Mouse (Mus musculus) kidney, embryonic 15.5 days (tissue): ENCODE results near the gene Ddx56. TPM values are rescaled to one million over a fixed set of nuclear protein-coding genes. Genes with fewer than 3 reads are reported as not detected.

Source experiments
- ATAC-seq: fragments of 200-750 bp; cut with Nextera tagmentation; replicated peaks from 2 replicates; pipeline ENCODE4 v1.8.0; 2017; ENCODE audit warnings: moderate TSS enrichment; ENCODE audit not compliant: low FRiP score
- H3K27ac ChIP-seq: fragments of 300-500 bp; sonication (generic); 2 replicates; pipeline ENCODE4 v1.5.1; 2015; ENCODE audit warnings: mild to moderate bottlenecking, inconsistent platforms
- H3K27me3 ChIP-seq: fragments of 300-500 bp; sonication (generic); 2 replicates; pipeline ENCODE4 v1.6.1; 2015; ENCODE audit warnings: inconsistent platforms
- H3K36me3 ChIP-seq: fragments of 300-500 bp; sonication (generic); 2 replicates; pipeline ENCODE4 v1.6.1; 2015; ENCODE audit warnings: inconsistent platforms
- H3K4me1 ChIP-seq: fragments of 300-500 bp; sonication (generic); 2 replicates; pipeline ENCODE4 v1.6.1; 2015; ENCODE audit warnings: inconsistent platforms
- H3K4me2 ChIP-seq: fragments of 300-500 bp; sonication (generic); 2 replicates; pipeline ENCODE4 v1.6.1; 2015; ENCODE audit warnings: moderate library complexity, mild to moderate bottlenecking, inconsistent platforms
- H3K4me3 ChIP-seq: fragments of 300-500 bp; sonication (generic); replicated peaks from 2 replicates; pipeline ENCODE4 v1.5.1; 2015; ENCODE audit warnings: mild to moderate bottlenecking, inconsistent platforms
- H3K9ac ChIP-seq: fragments of 300-500 bp; sonication (generic); 2 replicates; pipeline ENCODE4 v1.6.1; 2015; ENCODE audit warnings: mild to moderate bottlenecking, inconsistent platforms
- H3K9me3 ChIP-seq: fragments of 300-500 bp; sonication (generic); replicated peaks from 2 replicates; pipeline ENCODE4 v1.6.1; 2016; ENCODE audit warnings: inconsistent platforms
- WGBS: fragments of 180-500 bp; shearing (Covaris S2); methylation state at CpG from one replicate; pipeline ENCODE4 v1.1.7; 2015; ENCODE audit warnings: mixed read lengths; 5-methylcytosine and 5-hydroxymethylcytosine counted together
- polyA plus RNA-seq: library from polyadenylated mRNA; unstranded; fragments of >200 nt; fragmentation: Nextera tagmentation; extraction: Ambion mirVana; gene quantifications from 2 replicates; pipeline ENCODE4 v1.2.1, GENCODE M21; 2015

Gene Ddx56
- polyA plus RNA-seq, result 93.1 and 101 TPM in 2 replicates

DNA sequence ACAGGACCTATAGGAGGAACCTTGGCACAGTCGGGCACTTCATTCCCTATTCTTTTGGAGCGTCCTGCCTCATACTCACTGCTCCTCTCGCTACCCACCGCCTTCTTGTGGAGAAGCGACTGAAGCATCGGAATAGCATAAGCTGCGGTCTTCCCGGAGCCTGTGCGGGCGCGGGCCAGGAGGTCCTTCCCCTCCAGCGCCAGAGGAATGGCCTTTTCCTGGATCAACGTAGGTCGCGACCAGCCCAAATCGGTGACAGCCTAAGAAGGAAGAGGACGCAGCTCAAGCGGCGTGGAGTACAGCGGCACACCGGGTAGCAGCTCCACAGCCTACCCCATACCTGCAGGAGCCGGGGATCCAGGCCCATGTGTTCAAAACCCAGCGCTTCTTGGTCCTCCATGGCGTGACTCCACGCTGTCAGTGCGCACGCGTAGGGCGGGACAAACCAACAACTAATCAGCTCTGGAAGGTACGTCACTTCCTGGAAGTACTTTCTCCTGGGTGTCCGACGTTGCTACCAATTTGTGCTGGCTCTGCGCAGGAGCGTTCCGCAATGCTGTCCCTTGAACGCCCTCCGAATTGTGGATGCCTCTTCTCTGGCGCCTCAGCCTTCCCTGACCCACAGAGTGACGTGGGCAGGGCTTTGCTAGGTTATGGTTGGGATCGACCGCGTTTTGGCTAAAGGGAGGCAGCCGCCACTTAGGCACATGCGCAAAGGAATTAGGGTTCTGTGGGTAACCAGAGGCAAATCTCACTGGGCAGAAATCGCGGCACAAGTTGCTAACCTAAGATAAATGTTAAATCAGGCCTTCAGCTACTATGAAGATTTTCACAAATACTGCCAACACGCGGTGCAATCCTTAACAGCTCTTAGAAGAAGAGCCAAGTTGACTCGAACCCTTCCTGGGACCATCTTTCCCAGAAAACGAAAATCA is at the start of gene Ddx56:
Gene Ddx56, minus strand, starts transcription at position 453 of the 935 bp plus-strand sequence.
- peak; percentile 96 for ATAC-seq
- Histone ChIP-seq H3K4me3 (peak within 1 kb of the TSS; percentile 92), H3K4me1 (peaks cover 10% of the 10 kb centered on the region), H3K4me2 (peak within 1 kb of the TSS; percentile 83), H3K9me3 (no peaks in the 10 kb centered on the region), H3K9ac (peak within 1 kb of the TSS; percentile 88), H3K36me3 (peaks cover 64% of the 10 kb centered on the region), H3K27me3 (no peaks in the 10 kb centered on the region), H3K27ac (peak within 1 kb of the TSS; percentile 97)
- WGBS, result 1% methylated on average over 50 of the region's 50 CpGs

- Histone ChIP-seq H3K9ac (no peak overlapping the region), H3K27ac (no peak overlapping the region), H3K9me3 (no peaks in the 10 kb centered on the region), H3K4me2 (no peak overlapping the region), H3K36me3 (peaks cover 74% of the 10 kb centered on the region), H3K27me3 (no peaks in the 10 kb centered on the region), H3K4me3 (no peak overlapping the region), H3K4me1 (0 out of 2 replicates have a peak, but pooled peaks cover 2% of the 10 kb centered on the region)
- ATAC-seq, result no peak
- WGBS, result 91% methylated on average over 11 of the region's 11 CpGs
Measured at GRCm38 (mm10) chr11:6316821-6317220, 49.2 kb upstream of the Ddx56 start.

DNA sequence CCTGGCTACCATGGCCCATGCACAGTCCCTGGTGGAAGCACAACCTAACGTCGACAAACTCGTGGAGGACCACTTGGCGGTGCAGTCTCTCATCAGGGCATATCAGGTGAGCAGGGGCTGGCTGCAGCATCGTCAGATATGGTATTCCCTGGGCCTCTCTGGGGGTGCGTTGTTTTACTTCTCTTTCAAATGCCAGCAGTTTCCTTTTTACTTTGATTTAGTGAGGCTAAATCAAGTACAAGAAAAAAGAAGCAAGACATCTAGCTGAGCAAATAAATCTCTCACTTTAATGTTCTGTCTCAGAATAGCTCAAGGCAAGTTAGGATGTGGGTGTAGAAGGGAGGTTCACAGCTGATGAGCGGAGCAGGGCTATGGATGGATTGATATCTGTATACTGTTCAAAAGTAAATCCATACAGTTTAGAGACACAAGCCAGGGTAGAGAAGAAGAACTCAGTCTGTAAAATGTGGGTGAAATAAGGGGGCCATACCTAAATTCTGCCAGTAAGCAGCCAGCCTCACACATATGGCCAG is 46.4 kb upstream of the Ddx56 start:
- no peaks in the 10 kb centered on the region for H3K27me3 ChIP-seq
- WGBS, result 38% methylated on average over 7 of the region's 7 CpGs
- H3K36me3 ChIP-seq, result peaks cover 71% of the 10 kb centered on the region
- 0 out of 2 replicates have a peak, but pooled peaks cover 2% of the 10 kb centered on the region for H3K4me1 ChIP-seq
- ATAC-seq, result no peak
- H3K9ac ChIP-seq, result no peak overlapping the region
- no peak overlapping the region for H3K27ac ChIP-seq
- no peak overlapping the region for H3K4me3 ChIP-seq
- no peak overlapping the region for H3K4me2 ChIP-seq
- no peaks in the 10 kb centered on the region for H3K9me3 ChIP-seq

DNA sequence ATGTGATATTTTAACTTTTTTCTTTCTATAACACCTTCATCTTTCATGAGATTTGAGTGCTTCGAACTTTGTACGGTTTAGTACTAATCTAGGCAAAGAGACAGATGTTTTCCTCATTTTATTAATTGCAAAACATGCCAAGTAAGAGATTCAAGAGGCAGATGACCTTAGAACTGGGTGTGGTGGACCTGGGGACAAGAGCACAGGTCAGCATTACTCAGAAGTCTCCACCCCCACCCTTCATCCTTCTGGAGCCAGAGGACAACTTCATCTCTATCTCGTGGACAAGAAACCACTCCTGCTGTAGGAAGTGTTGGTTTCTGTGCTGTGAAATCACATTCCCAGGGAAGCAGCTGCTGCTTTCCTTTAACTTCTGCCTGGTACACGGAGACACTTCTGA is 40.6 kb upstream of the Ddx56 start:
- no peaks in the 10 kb centered on the region for H3K27me3 ChIP-seq
- no peak overlapping the region for H3K27ac ChIP-seq
- no peak overlapping the region for H3K9ac ChIP-seq
- no peak overlapping the region for H3K4me2 ChIP-seq
- H3K9me3 ChIP-seq, result no peaks in the 10 kb centered on the region
- WGBS, result 87% methylated on average over 4 of the region's 4 CpGs
- no peaks in the 10 kb centered on the region for H3K4me1 ChIP-seq
- no peak overlapping the region for H3K4me3 ChIP-seq
- H3K36me3 ChIP-seq, result peaks cover 62% of the 10 kb centered on the region
- no peak for ATAC-seq

- 87% methylated on average over 1 of the region's 1 CpGs for WGBS
- H3K4me2 ChIP-seq, result no peak overlapping the region
- H3K4me3 ChIP-seq, result no peak overlapping the region
- H3K9me3 ChIP-seq, result no peaks in the 10 kb centered on the region
- peaks cover 77% of the 10 kb centered on the region for H3K36me3 ChIP-seq
- H3K27me3 ChIP-seq, result no peaks in the 10 kb centered on the region
- no peak overlapping the region for H3K9ac ChIP-seq
- no peaks in the 10 kb centered on the region for H3K4me1 ChIP-seq
- no peak for ATAC-seq
- H3K27ac ChIP-seq, result no peak overlapping the region
Measured at GRCm38 (mm10) chr11:6305943-6306430, 38.4 kb upstream of the Ddx56 start.

- H3K36me3 ChIP-seq, result peaks cover 87% of the 10 kb centered on the region
Measured at GRCm38 (mm10) chr11:6302793-6303192, 35.2 kb upstream of the Ddx56 start.

GRCm38 (mm10) chr11:6299435-6299834 is 31.9 kb upstream of the Ddx56 start:
- ATAC-seq, result no peak
- no peaks in the 10 kb centered on the region for H3K4me1 ChIP-seq
- H3K4me3 ChIP-seq, result no peak overlapping the region
- H3K36me3 ChIP-seq, result peaks cover 70% of the 10 kb centered on the region
- H3K27me3 ChIP-seq, result no peaks in the 10 kb centered on the region
- WGBS, result 82% methylated on average over 2 of the region's 2 CpGs
- H3K27ac ChIP-seq, result no peak overlapping the region
- no peaks in the 10 kb centered on the region for H3K9me3 ChIP-seq
- no peak overlapping the region for H3K4me2 ChIP-seq
- no peak overlapping the region for H3K9ac ChIP-seq

More at GRCm38 (mm10) chr11:6302793-6303192, 35.2 kb upstream of the Ddx56 start:
- Histone ChIP-seq H3K4me3 (no peak overlapping the region), H3K4me1 (no peaks in the 10 kb centered on the region), H3K9ac (no peak overlapping the region), H3K4me2 (no peak overlapping the region), H3K9me3 (no peaks in the 10 kb centered on the region), H3K27me3 (no peaks in the 10 kb centered on the region), H3K27ac (0 out of 2 replicates have a peak overlapping the region, but pooled peaks have one; percentile 6)
- ATAC-seq, result no peak
- WGBS, result 74% methylated on average over 2 of the region's 2 CpGs

- H3K27me3 ChIP-seq, result no peaks in the 10 kb centered on the region
- no peak overlapping the region for H3K4me3 ChIP-seq
- no peak overlapping the region for H3K4me2 ChIP-seq
- ATAC-seq, result no peak
- no peak overlapping the region for H3K9ac ChIP-seq
- no peak overlapping the region for H3K27ac ChIP-seq
- H3K4me1 ChIP-seq, result peaks cover 9% of the 10 kb centered on the region; the same call in 1 of the 2 replicates
- no peaks in the 10 kb centered on the region for H3K9me3 ChIP-seq
- H3K36me3 ChIP-seq, result peaks cover 42% of the 10 kb centered on the region
Measured at GRCm38 (mm10) chr11:6296077-6296476, 28.5 kb upstream of the Ddx56 start.

GRCm38 (mm10) chr11:6294632-6295031 is 27.1 kb upstream of the Ddx56 start:
- H3K4me3 ChIP-seq, result no peak overlapping the region
- H3K4me2 ChIP-seq, result no peak overlapping the region
- ATAC-seq, result no peak
- H3K27ac ChIP-seq, result no peak overlapping the region
- H3K27me3 ChIP-seq, result no peaks in the 10 kb centered on the region
- H3K36me3 ChIP-seq, result peaks cover 29% of the 10 kb centered on the region
- 93% methylated on average over 4 of the region's 4 CpGs for WGBS
- no peaks in the 10 kb centered on the region for H3K9me3 ChIP-seq
- peaks cover 13% of the 10 kb centered on the region; the same call in 1 of the 2 replicates for H3K4me1 ChIP-seq
- no peak overlapping the region for H3K9ac ChIP-seq

- Histone ChIP-seq H3K9ac (no peak overlapping the region), H3K27me3 (no peaks in the 10 kb centered on the region), H3K27ac (no peak overlapping the region), H3K9me3 (no peaks in the 10 kb centered on the region), H3K4me1 (peaks cover 13% of the 10 kb centered on the region; the same call in 1 of the 2 replicates), H3K4me3 (no peak overlapping the region), H3K36me3 (peaks cover 18% of the 10 kb centered on the region), H3K4me2 (no peak overlapping the region)
- no peak for ATAC-seq
- 87% methylated on average over 2 of the region's 2 CpGs for WGBS
Measured at GRCm38 (mm10) chr11:6293601-6294000, 26.0 kb upstream of the Ddx56 start.

DNA sequence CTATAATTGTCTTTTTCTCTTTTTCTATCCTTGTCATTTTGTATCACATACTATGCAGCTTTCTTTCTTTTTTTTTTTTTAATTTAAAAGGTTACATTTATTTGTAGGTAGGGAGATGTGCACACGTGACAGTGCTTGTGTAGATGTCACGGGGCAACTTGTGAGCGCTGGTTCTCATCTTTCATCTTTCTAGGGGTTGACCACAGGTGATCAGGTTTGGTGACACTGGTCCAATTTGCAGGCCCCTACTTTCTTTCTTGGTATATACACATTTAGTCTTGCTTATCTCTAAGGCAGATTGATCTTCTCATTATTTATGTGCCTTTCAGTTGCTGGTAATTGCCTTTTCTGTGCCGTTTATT is 25.4 kb upstream of the Ddx56 start:
- Histone ChIP-seq H3K4me2 (peak overlapping the region; percentile 61), H3K9ac (no peak overlapping the region), H3K4me1 (peaks cover 13% of the 10 kb centered on the region; the same call in 1 of the 2 replicates), H3K9me3 (no peaks in the 10 kb centered on the region), H3K27ac (no peak overlapping the region), H3K36me3 (peaks cover 12% of the 10 kb centered on the region), H3K27me3 (no peaks in the 10 kb centered on the region), H3K4me3 (peak overlapping the region; percentile 69)
- 91% methylated on average over 4 of the region's 4 CpGs for WGBS
- no peak for ATAC-seq
